Mouse (Mus musculus) heart, embryonic 16.5 days (tissue): ENCODE measurements at regions not wholly inside any gene's neighbourhood (a gene's known extent, or its start where the extent isn't known, plus 50 kb on each side); places are given as distances from the start of the nearest gene placed in this dataset.

Source experiments
- ATAC-seq: fragments of 200-750 bp; cut with Nextera tagmentation; replicated peaks from 2 replicates; pipeline ENCODE4 v1.8.0; 2017; ENCODE audit warnings: moderate number of reproducible peaks; ENCODE audit not compliant: insufficient read depth, low FRiP score; ENCODE audit errors: extremely low read depth
- H3K27ac ChIP-seq: fragments of 300-500 bp; sonication (generic); 2 replicates; pipeline ENCODE4 v1.5.1; 2014; ENCODE audit warnings: mild to moderate bottlenecking, low read length, control low read depth, moderate library complexity
- H3K27me3 ChIP-seq: fragments of 300-500 bp; sonication (generic); 2 replicates; pipeline ENCODE4 v1.6.1; 2014; ENCODE audit warnings: low read length, mixed read lengths; ENCODE audit not compliant: control insufficient read depth, insufficient read depth
- H3K36me3 ChIP-seq: fragments of 300-500 bp; sonication (generic); 2 replicates; pipeline ENCODE4 v1.6.1; 2014; ENCODE audit not compliant: control insufficient read depth, insufficient read depth
- H3K4me1 ChIP-seq: fragments of 300-500 bp; sonication (generic); 2 replicates; pipeline ENCODE4 v1.6.1; 2014; ENCODE audit warnings: low read length, mixed read lengths; ENCODE audit not compliant: control insufficient read depth, insufficient read depth
- H3K4me2 ChIP-seq: fragments of 300-500 bp; sonication (generic); 2 replicates; pipeline ENCODE4 v1.6.1; 2014; ENCODE audit warnings: low read depth, mild to moderate bottlenecking, control low read depth, low read length
- H3K4me3 ChIP-seq: fragments of 300-500 bp; sonication (generic); 2 replicates; pipeline ENCODE4 v1.5.1; 2014; ENCODE audit warnings: mild to moderate bottlenecking, control low read depth, low read length
- H3K9ac ChIP-seq: fragments of 300-500 bp; sonication (generic); 2 replicates; pipeline ENCODE4 v1.6.1; 2014; ENCODE audit warnings: low read length, control low read depth
- H3K9me3 ChIP-seq: fragments of 300-500 bp; sonication (generic); replicated peaks from 2 replicates; pipeline ENCODE4 v1.6.1; 2016; ENCODE audit warnings: low read length; ENCODE audit not compliant: control insufficient read depth
- WGBS: fragments of 180-500 bp; shearing (Covaris S2); extraction: QIAGEN DNeasy Blood & Tissue Kit; methylation state at CpG from one replicate; pipeline ENCODE4 v1.1.7; 2014; 5-methylcytosine and 5-hydroxymethylcytosine counted together

- no peak overlapping the region for H3K9ac ChIP-seq
- no peak for ATAC-seq
- peaks cover 9% of the 10 kb centered on the region for H3K4me1 ChIP-seq
- H3K27me3 ChIP-seq, result no peaks in the 10 kb centered on the region
- H3K36me3 ChIP-seq, result no peaks in the 10 kb centered on the region
- H3K4me3 ChIP-seq, result no peak overlapping the region
- no peak overlapping the region for H3K27ac ChIP-seq
- no peak overlapping the region for H3K4me2 ChIP-seq
- 78% methylated on average over 4 of the region's 4 CpGs for WGBS
- H3K9me3 ChIP-seq, result no peaks in the 10 kb centered on the region
Measured at GRCm38 (mm10) chr15:61596318-61596717, 673.5 kb upstream of the A1bg start.

DNA sequence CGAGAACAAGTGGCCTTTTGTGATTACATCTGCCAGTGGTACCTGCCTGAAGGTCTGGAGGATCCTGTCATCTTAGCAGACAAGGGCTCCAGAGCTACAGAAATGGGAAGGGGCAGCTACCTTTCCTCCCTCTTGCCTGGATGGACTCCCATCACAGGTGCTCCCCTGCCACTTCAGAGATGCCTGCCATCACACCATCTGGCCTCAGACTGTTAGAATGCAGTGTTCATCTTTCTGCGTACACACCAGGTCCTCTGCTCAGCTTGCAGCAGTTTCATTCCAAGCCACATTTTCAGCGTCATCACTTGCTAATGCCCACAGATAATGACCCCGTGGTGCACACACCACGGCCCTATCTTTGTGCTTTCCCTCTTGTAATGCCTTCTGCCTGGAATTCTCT, 666.1 kb upstream of the A1bg start:
- Histone ChIP-seq H3K36me3 (no peaks in the 10 kb centered on the region), H3K4me2 (no peak overlapping the region), H3K4me3 (no peak overlapping the region), H3K27me3 (no peaks in the 10 kb centered on the region), H3K27ac (no peak overlapping the region), H3K4me1 (no peaks in the 10 kb centered on the region), H3K9ac (no peak overlapping the region), H3K9me3 (no peaks in the 10 kb centered on the region)
- no peak for ATAC-seq
- 59% methylated on average over 5 of the region's 5 CpGs for WGBS

- H3K4me2 ChIP-seq, result no peak overlapping the region
- H3K36me3 ChIP-seq, result no peaks in the 10 kb centered on the region
- H3K4me1 ChIP-seq, result no peaks in the 10 kb centered on the region
- no peak for ATAC-seq
- H3K27ac ChIP-seq, result no peak overlapping the region
- H3K9me3 ChIP-seq, result no peaks in the 10 kb centered on the region
- 46% methylated on average over 2 of the region's 2 CpGs for WGBS
- H3K9ac ChIP-seq, result no peak overlapping the region
- no peak overlapping the region for H3K4me3 ChIP-seq
- H3K27me3 ChIP-seq, result no peaks in the 10 kb centered on the region
Measured at GRCm38 (mm10) chr15:61582335-61582734, 659.5 kb upstream of the A1bg start.

GRCm38 (mm10) chr15:61563347-61563746, 640.5 kb upstream of the A1bg start:
- H3K9ac ChIP-seq, result no peak overlapping the region
- H3K4me1 ChIP-seq, result no peaks in the 10 kb centered on the region
- H3K36me3 ChIP-seq, result no peaks in the 10 kb centered on the region
- no peaks in the 10 kb centered on the region for H3K27me3 ChIP-seq
- H3K9me3 ChIP-seq, result no peaks in the 10 kb centered on the region
- no peak overlapping the region for H3K4me2 ChIP-seq
- H3K4me3 ChIP-seq, result no peak overlapping the region
- no peak for ATAC-seq
- no peak overlapping the region for H3K27ac ChIP-seq

DNA sequence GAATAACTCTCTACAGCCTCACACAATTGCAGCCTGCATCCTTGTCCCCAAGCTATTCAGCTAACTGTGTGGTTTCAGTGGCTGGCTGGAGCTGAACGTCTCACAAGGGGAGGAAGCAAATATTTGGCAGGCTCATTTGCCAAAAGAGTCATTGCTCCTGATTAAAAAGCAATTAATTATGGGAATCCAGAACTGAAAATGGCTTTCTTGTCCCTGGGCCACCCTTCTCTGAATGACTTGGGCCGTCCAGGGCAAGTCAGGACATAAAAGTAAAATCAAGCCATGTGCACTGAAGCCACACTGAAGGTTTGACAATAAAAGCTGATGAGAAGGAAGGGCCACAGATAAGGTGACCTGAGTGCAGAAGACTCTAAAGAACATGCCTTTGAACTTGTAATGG, 639.4 kb upstream of the A1bg start:
- H3K4me1 ChIP-seq, result no peaks in the 10 kb centered on the region
- no peaks in the 10 kb centered on the region for H3K27me3 ChIP-seq
- H3K4me2 ChIP-seq, result no peak overlapping the region
- H3K27ac ChIP-seq, result no peak overlapping the region
- H3K36me3 ChIP-seq, result no peaks in the 10 kb centered on the region
- H3K9me3 ChIP-seq, result no peaks in the 10 kb centered on the region
- WGBS, result 35% methylated on average over 2 of the region's 2 CpGs
- no peak for ATAC-seq
- H3K4me3 ChIP-seq, result no peak overlapping the region
- H3K9ac ChIP-seq, result no peak overlapping the region

- Histone ChIP-seq H3K9ac (no peak overlapping the region), H3K27me3 (no peaks in the 10 kb centered on the region), H3K4me3 (no peak overlapping the region), H3K9me3 (no peaks in the 10 kb centered on the region), H3K4me2 (no peak overlapping the region), H3K4me1 (peaks cover 11% of the 10 kb centered on the region), H3K27ac (0 out of 2 replicates have a peak overlapping the region, but pooled peaks have one; percentile 51), H3K36me3 (no peaks in the 10 kb centered on the region)
- WGBS, result 42% methylated on average over 2 of the region's 2 CpGs
- peak; percentile 70; the same call in 1 of the 2 replicates for ATAC-seq
Measured at GRCm38 (mm10) chr15:61553908-61554307, 631.1 kb upstream of the A1bg start.

DNA sequence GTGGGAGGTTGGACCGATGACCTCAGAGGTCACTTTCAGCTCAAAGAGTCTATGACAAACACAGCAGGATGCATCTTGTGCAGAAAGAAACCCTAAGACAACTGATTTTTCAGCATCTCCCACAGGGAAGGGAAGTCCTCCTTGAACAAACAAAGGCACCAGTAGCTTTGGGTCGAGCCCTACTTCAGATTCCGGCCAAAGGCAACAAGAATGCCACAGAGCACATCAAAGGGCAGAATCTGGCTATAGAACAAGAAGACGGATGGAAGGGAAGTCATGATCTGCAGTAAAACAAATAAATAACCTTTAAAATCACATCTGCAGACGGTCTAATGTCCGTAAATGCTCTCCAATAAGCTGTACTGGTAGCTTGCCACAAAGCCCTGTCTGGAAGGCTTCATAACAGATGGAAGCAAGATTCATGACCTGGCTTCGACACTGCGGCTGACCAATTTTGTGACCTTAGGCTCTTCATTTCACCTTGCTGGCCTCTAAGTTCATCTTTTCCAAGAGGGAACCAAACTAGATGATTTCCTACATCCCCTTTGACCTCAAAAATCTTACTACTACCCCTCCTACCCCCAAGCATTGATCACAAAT, 630.4 kb upstream of the A1bg start:
- Histone ChIP-seq H3K9ac (no peak overlapping the region), H3K4me3 (no peak overlapping the region), H3K27ac (0 out of 2 replicates have a peak overlapping the region, but pooled peaks have one; percentile 18), H3K4me2 (no peak overlapping the region), H3K36me3 (no peaks in the 10 kb centered on the region), H3K9me3 (no peaks in the 10 kb centered on the region), H3K4me1 (peaks cover 11% of the 10 kb centered on the region), H3K27me3 (no peaks in the 10 kb centered on the region)
- 66% methylated on average over 8 of the region's 8 CpGs for WGBS
- ATAC-seq, result no peak

- Histone ChIP-seq H3K4me2 (no peak overlapping the region), H3K9me3 (no peaks in the 10 kb centered on the region), H3K27ac (no peak overlapping the region), H3K4me3 (no peak overlapping the region), H3K4me1 (peaks cover 11% of the 10 kb centered on the region), H3K36me3 (no peaks in the 10 kb centered on the region), H3K27me3 (no peaks in the 10 kb centered on the region), H3K9ac (no peak overlapping the region)
- ATAC-seq, result no peak
- 84% methylated on average over 5 of the region's 5 CpGs for WGBS
Measured at GRCm38 (mm10) chr15:61551206-61551605, 628.4 kb upstream of the A1bg start.

- no peak overlapping the region for H3K27ac ChIP-seq
- H3K27me3 ChIP-seq, result no peaks in the 10 kb centered on the region
- no peak for ATAC-seq
- H3K4me2 ChIP-seq, result no peak overlapping the region
- no peak overlapping the region for H3K4me3 ChIP-seq
- H3K9ac ChIP-seq, result no peak overlapping the region
- no peaks in the 10 kb centered on the region for H3K9me3 ChIP-seq
- H3K36me3 ChIP-seq, result no peaks in the 10 kb centered on the region
- WGBS, result 62% methylated on average over 4 of the region's 4 CpGs
- peaks cover 7% of the 10 kb centered on the region for H3K4me1 ChIP-seq
Measured at GRCm38 (mm10) chr15:61548400-61548799, 625.6 kb upstream of the A1bg start.
